Mouse (Mus musculus): ENCODE results near the gene Pinlyp.

DNA sequence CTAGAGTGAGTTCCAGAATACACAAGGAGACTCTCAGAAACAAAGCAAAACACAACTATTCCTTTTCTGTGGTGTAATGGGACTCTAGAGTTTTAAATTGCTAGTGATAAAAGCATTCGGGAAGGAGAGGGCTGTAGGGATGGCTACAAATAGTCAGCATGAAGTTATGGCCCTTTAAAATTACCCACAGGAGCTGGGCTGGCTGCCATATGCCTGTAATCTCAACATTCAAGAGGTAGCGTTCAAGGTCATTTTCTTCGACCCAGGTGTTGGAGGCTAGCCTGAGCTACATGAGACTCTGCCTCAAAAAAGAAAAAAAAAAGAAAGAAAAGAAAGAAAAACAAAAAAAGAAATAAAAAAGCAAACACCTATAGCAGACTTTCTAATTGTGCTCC lies 39.9 kb downstream of the Pinlyp start:
- TF ChIP-seq CTCF (IDR thresholded peaks at IDR 0.05) (no peak), POLR2A (IDR thresholded peaks at IDR 0.05; ENCODE audit: insufficient read depth, low read depth, low read length) (no peak), EP300 (IDR thresholded peaks at IDR 0.05; ENCODE audit: insufficient read depth, low read depth, low read length) (no peak)

Data from heart, adult 2 months (tissue).